Mouse (Mus musculus): ENCODE measurements around the gene Olfr835. TPM values are rescaled to one million over a fixed set of nuclear protein-coding genes. Genes with fewer than 3 reads are reported as not detected.

Olfr835 gene
- total RNA-seq (2023), result not detected

GRCm38 (mm10) chr9:19032435-19032834, at the start of gene Olfr835:
Gene Olfr835, plus strand, starts transcription at chr9:19032735.

GRCm38 (mm10) chr9:18987690-18988089, 44.8 kb upstream of the Olfr835 start, which contains the start of gene Olfr834:
Gene Olfr834, plus strand, starts transcription at chr9:18987990.

Other genes starting within 250 kb of the Olfr835 start
- gene Olfr828, start 213.2 kb upstream of the Olfr835 start, total RNA-seq (2023), result not detected
- not detected for gene Olfr829, start 177.8 kb upstream of the Olfr835 start, total RNA-seq (2023)
- gene Olfr830, start 158.0 kb upstream of the Olfr835 start, total RNA-seq (2023), result not detected
- not detected for gene Olfr832, start 95.6 kb upstream of the Olfr835 start, total RNA-seq (2023)
- gene Olfr834, start 44.7 kb upstream of the Olfr835 start, total RNA-seq (2023), result not detected
- gene Olfr836, start 87.6 kb downstream of the Olfr835 start, total RNA-seq (2023), result not detected
- gene Olfr837, start 103.6 kb downstream of the Olfr835 start, total RNA-seq (2023), result not detected
- gene Olfr839-ps1, start 144.6 kb downstream of the Olfr835 start, total RNA-seq (2023), result not detected
- not detected for gene Olfr843, start 219.3 kb downstream of the Olfr835 start, total RNA-seq (2023)